Mouse (Mus musculus) spleen, postnatal 4 days (tissue): ENCODE measurements around the gene Slit3.

Source experiments
- DNase-seq, 2 experiments: peaks; one replicate each; pipeline ENCODE4 v3.0.0; 2022; ENCODE audit warnings: low spot score in 2 of 2

The Slit3 gene

DNA sequence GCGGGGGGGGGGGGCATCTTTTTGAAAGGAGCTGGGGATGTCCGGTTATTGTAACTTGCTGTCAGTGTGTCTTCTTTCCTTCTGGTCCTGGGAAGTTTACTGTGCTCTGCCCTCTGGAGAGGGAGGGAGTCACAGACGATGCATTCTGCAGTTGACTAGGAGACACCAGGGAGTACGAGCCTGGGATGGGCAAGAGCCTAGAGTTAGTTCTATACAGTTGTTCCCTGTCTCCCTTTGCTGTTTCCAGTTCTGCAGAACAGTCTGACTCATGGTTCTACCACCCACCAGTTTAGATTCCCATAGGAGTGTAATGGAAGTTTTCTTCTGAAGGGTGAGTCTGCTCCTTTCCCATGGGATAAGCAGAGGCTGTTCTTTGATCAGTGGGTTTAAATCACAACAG is 229.9 kb downstream of the Slit3 start:
- no peak for DNase-seq

DNA sequence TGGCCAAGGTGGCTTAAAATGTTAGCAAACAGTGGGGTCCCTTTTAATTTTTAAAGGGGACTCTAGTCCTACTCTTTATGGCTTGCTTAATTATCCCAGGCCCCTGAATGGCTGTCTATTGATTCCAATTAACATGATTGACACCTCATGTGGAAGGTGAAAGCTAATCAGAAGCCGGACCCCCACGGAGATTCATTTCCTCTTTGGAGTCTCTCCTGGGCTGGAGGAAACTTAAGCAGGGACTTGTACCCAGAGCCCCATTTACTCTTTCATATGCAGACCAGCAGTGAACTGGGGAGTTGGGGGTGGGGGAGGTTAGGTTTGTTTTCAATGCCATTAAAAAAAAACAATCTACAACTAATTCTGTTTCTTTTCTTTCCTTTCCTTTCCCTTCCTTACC is 230.4 kb downstream of the Slit3 start:
- no peak for DNase-seq

DNA sequence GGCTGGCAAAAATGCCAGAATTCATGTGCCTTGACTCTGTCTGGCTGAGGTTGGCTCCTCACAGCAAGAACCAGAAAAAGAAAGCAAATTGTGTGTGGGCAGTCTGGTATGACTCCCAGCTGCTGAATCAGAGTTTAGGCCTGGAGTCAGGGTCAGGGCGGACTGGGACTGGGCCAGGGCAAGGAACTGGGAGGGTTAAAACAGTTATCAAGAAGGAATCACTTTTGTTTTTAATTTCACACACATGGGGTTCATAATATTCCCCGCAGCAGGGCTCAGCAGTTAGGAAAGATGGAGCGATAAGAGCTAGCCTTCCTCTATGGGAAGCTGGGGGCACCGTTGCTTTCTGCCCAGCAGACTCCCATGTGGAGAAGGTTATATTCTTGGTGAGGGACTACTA is 234.8 kb downstream of the Slit3 start:
- DNase-seq: no peak

DNA sequence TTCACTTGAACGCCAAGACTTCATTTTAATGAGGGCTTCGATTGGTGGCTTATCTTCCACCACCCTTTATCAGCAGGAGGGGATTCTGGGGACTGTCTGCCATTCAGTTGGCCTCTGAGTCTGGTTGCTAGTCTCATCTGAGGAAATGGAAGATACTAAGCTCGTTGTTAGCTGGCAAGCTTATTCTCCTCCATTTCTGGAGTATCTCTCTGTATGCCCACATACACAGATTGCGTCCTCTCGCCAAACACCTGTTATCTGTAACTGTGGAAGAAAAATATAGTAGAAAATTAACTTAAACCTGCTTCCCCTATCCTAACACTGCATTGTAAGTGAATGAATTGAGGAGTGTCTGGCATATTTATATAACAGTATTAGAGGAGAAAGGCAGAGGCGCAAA is 240.0 kb downstream of the Slit3 start:
- DNase-seq: no peak

DNA sequence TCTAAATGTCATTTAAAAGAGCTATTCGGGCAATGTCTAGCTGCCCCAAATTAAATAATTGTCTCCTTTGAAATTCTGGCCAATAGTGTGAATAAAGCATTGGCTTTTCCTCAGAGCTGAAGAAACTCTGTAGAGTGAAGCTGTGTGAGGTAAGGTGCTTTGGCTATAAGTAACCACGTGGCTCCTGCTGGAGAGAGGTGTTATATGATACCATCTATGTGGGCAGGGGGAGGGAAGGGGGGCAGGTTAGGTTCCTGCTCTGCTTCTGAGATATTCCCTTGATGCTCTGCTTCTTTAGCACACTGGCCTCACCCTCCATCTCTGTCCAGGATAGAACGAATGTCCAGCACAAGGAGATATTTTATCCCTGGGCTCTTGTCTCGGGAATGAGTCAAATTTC is 242.0 kb downstream of the Slit3 start:
- DNase-seq: no peak

DNA sequence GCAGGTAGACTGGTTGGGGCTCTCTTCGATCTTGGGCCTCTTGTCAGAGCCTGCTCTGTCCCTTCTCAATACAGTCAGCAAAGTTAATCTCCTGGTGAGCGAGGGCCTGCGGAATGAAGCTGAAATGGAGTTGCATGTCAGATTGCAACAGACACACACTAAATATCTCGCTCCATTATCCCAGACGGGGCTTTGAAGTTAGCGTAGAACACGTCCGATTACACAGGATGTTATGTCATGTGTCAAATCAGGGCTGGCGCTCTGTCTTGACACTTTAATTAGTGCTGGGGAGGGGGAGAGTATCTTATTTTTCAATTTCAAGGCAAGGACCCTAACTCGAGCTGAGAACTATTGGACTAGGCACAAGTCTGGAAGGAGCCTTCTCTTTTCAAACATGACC is 243.4 kb downstream of the Slit3 start:
- no peak for DNase-seq

DNA sequence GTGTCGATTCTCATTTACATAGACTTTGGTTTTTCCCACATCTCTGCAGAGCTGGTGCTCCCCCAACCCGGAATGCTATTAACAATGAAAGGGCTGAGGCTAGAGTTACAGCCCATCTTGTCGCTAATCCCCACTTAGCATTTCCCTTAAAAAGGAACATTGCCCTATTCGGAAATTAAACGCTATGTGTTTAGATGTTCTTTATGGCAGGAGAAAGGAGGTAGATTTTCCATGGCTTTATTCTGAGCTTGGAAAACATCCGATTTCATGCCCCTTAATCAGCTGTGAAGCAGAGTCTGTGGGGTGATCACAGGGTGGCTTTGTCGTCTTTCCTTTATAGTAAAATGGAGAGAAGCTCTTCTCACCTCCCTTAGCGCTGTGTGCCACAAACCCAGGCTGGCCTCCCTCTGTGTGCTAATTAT is 244.5 kb downstream of the Slit3 start:
- DNase-seq: no peak

DNA sequence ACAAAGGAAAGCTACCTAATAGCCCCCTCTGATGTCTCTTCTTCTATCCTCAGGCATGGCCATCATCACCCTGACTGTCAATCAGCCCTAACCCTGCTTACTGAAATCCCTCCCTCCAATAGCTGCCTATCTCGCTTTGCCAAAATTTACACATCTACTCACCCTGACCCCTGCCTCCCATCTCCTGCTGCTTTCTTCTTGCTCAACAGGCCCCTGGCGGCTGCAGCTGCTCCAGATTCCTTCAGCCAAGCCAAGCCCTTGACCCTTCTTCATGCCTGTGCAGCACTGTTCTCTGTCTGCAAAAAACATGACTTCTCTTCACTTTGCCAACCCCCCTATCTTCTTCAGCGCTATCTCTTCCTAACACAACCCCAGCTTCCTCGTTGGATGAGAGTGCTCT is 245.6 kb downstream of the Slit3 start:
- DNase-seq: no peak

DNA sequence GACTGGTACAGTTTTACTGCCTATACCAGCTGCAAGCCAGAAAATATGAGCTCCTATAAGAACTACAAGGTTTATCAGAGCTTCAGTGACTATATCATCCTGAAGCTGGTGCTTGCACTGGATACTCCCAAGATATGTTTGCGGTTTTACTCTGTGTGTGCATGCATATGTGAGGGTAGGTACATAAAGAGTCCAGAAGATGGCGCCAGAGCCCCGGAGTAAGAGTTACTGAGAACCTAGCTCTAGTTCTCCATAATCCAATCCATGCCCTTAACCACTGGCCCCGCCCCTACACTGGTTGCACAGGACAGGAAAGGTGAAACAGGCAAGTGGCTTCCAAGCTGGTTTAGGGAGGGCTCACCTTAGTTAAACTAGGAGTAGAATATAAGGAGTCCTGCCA is 246.2 kb downstream of the Slit3 start:
- DNase-seq: no peak

DNA sequence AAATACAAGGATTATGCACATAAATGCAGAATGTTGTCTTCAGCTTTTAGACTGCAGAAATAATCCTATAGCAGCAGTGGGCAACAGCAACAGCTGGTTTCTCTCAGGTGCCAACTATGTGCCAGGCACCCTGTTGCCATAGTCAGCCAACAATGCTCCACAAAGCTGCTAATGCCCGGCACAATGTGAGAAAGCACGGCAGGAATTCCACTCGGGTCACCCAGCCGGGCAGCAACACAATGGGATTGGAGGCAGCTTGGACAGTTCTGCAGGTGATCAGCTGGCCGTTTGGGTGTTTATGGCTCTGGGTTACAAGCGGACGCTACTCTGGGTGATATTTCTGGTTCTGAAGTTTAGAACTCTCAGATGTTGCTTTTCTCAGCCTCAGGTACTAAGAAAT is 248.9 kb downstream of the Slit3 start:
- no peak for DNase-seq

DNA sequence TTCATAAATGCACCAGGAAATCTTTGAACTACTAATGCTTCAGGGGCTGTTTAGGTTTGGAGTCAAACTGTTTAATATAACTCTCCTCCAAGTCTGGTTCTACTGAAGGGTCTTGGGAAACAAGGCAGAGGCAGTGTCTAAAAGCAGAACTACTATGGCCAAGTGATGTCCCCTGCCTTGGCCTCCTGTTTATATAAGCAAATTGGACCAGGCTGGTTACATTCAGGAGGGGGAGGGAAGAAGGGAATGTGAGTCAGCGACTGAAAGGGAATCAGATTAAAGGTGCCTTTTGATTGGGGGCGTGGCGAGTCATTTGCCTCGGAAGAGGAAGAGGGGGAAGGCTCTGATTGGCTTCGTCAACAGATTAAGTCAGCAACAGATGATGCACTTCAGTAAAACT is 249.7 kb downstream of the Slit3 start:
- no peak for DNase-seq

DNA sequence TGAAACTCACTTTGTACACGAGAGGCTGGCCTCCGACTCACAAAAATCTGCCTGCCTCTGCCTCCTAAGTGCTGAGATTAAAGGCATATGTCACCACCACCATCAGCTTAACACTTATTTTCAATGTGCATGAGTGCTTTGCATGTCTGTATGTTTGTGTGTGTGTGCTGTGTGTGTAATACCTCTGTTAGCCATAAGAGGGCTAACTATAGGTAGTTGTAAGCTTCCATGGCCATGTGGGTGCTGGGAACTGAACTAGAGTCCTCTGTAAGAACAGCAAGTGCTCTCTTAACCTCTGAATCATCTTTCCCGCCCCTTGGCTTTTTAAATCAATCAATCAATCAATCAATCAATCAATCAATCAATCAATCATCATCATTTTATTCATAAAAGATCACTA is 251.4 kb downstream of the Slit3 start:
- DNase-seq: no peak

DNA sequence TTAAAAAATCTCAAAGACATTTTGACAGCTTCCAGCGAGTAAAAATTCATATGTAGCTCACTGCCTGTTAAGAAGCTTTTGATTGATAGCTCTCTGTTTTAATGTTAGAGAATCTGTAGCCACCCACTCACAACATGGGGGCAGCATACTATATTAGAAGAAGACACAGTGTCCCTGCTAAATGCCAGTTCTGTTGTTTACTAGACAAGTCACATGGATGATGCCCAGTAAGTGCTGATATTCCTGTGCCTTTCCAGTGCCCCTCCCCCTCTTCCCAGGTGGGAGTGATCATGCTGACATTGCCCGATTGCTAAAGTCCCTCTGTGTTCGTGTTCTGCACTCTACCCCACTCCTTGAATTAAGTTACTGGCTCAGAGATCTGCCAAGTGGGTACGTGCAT is 254.0 kb downstream of the Slit3 start:
- no peak for DNase-seq

DNA sequence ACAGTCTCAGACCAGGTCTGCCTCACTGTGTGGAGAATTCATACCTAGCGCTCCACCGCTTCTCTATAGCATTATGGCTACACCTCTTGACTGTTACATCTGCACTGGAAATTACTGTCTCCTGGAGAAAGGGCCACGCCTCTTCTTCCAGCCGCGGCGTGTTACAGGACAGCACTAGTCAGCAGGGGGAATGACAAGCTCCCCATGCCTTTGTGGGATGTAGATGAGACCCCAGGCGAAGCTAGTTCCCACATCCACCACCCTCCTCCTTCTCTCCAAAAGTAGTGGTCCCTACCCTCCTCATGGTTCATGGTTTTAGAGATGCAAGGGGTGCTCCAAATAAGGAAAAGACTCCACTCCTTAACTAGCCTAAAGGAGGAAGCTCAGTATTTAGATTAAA is 257.8 kb downstream of the Slit3 start:
- no peak for DNase-seq

DNA sequence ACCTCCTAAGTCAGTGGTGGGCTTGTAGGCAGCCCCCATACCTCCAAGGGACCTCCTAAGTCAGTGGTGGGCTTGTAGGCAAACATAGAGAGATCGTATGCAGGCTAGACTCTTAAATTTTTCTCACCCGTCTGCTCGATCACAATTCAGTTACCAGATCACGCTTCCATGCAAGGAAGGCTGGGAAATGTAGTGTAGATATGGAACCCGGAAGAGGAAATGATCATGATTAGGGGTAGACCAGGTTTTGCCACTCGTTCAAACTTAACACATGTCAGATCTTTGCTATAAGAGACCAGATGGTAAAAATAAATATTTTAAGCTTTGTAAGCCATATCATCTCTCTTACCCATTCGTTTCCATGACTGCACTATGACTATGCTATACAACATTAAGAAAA is 258.4 kb downstream of the Slit3 start:
- no peak for DNase-seq

DNA sequence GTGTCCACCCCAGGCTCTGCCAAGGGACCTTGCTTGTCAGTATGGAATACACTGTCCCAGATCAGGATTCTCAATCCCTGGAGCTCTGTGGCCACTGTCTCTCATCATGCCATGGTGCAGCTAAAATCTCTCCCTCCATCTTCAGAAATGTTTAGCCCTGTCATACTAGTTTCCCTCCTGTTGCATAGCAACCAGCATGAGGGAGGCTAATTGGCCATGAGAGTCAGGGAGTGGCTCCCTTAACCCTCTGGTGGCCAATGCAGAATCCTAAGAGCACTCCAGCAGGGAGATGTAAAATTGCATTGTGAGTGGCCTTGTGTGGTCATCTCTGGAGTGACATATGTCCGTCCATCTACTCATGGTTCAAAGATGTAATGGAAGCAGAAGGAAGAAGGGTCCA is 259.7 kb downstream of the Slit3 start:
- DNase-seq: no peak

DNA sequence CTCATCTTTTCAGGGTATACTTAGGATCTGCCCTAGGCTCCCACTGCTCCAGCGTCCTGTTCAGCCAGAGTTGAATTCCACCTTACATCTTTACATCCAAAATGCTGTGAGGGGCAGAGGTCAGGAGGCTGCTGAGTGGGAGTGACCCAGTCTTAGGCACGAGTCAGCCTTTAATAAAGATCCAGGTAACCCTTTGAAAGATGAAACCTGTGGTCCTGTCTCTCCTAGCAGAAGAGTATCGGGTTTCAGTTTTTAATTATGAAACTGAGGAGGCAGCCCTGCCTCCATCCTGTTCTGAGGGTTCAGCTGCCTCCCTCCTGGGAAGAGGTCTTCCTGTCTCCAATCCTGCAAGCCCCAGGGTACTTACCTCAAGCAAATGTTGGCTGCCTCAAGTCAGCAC is 264.4 kb downstream of the Slit3 start:
- no peak for DNase-seq

DNA sequence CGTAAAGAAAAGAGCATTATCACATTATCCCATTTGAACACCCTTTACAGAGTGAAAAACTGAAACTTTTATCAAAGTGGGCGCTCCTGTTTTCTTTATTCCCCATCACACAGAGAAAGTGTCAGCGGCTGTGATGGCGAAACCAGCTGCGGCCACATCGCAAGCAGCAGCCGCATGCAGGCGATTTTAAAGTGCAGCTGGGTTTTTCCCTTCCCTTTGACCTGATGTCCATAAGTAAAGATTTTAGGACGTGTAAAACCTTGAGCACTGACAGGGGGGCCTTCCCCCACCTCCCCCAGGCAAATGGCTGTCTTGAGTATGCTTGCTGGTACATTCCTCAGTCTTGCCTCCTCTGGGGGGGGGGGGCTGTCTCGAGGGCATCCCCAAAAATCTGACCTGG is 266.8 kb downstream of the Slit3 start:
- no peak for DNase-seq

DNA sequence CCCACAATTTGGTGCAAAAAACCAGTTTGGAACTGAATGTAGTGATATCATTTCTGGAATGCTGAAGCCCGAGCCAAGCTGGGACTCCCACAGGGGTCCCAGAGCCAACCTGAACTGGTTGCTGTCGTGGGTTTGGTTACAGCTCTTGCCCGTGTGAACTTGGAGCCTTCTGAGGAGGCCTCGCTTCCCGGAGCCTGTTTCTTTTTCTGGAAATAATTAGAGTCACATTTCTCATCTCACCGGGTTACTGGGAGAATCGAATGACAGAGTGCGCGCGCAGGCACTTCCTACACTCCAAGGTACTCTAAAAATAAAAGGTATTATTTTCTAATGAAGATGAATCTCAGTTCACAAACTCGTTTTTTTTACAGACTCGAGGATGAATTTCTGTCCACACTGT is 267.4 kb downstream of the Slit3 start:
- DNase-seq: no peak

DNA sequence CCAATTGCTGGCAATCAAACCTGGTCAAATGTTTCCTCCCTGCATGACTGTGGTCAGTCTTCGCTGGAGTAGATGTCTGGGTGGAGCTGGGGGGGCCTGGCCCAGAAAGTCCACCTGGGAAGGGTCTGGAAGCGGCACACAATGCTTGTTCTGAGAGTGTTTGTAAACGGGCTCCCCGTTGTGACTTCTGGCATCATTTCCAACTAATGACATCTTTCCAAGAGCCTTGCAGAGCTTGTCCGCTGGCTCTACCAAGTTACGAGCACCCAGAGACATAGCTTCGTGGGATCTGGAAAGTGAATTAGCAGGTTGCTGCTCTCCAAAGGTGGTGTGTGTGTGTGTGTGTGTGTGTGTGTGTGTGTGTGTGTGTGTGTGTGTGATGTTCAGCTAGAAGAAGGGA is 268.3 kb downstream of the Slit3 start:
- DNase-seq: no peak

DNA sequence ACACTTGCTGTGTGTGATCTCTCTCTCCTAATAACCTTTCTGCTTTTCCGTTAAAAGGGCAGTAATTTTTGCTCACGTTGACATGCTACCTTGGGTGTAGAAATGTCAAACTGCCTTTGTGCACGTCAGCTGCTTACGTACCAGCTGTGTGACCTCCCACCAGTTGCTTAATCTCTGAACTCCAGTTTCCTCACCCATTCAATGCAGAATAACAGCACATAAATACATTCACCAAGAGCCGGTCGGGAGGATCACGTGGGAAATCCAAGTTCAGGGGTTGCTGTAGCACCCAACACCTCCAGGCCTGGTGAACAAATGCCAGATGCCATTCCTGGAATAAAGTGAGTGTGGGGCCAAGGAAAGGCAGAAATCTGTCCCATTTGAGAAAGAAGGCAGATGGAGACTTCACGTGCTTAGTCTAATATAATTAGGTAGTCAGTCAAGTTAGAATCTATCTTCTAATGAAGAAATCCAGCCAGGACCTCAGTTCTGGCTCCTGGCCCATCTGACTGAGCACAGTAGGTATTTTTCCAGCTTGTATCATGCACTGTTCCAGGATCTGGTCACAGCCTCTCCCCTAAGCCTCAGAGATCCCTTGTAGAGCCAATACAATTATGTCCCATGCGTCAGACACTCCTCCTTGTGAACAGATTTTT is 268.9 kb downstream of the Slit3 start:
- DNase-seq: no peak

DNA sequence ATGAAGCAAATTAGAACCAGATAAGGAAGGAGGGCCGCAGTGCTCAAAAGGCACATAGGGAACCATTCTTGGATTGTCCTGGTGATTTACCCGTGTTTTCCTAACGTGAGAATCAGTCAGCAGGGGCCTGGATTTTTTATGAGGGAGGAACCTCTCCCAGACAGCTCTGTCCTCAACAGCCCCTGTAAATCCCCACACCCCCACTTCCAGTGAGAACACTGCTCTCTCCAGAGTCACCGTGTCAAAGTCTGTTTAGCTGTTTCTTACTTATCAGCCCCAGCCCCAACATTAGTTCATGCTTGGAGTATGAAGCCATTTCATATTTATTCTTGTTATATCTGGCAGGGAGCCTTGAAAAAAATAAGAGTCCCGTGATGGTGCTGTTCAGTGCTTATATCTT is 272.8 kb downstream of the Slit3 start:
- DNase-seq: no peak

DNA sequence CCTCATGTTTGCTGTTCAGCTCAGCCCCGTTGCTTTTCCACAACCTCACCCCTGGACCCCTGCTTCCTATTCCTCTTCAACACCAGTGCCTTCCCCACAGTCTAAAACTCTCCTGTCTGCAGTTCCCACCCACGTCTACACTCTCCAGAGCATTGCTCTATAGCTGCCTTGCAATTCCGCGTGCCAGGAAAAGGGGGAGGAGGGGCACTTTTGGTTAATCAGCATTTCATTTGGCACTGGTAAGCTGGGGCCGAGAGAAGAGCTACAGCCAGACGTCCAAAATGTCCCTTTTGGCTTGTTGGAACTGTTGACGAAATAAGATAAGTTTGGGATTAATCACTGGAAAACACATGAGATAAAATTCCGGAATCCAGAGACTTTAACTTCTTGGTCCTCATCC is 274.4 kb downstream of the Slit3 start:
- DNase-seq: no peak

DNA sequence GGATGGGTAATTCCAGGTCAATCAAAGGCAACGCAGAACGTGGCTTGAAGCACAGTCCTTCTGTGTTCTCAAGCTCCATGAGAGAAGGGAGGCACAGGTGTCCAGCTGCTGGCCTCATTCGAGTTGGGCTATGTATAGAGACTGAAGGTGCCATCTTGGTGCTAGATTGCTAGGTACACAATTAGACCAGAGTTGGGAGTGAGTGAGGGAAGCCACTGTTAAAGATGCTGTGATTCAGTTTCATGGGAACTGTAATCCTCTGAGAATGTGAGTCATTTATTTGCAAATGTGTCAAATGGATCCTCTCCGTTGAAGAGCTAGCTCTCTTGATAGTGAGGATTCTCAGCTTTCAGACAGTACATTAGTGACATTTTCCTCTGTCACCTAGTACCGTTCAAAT is 277.3 kb downstream of the Slit3 start:
- DNase-seq: no peak

DNA sequence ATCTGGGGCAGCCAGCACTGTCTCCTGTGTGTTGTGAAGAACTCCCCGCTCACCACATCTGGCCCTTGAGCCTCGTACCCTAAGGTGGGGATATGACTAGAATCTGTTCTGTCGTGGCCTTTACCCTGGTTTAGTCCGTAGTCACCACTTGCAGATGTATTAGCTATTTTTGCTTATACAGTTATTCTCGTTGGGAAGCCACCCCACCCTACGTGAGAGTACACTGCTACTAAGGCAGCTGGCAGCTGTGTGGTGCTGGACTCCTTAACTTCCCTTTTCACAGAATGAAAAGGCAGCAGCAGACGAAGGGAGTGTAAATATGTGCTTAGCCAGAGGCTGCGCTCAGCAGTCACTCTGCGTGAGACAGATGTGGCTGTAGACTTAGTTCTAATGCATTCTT is 282.5 kb downstream of the Slit3 start:
- DNase-seq: no peak
